Mouse (Mus musculus): ENCODE data around the gene Osbpl8. TPM values are rescaled to one million over a fixed set of nuclear protein-coding genes. Genes with fewer than 3 reads are reported as not detected.
A peak's percentile ranks its signal among the peaks of the same experiment; 100 is the strongest.

Osbpl8 gene
- polyA plus RNA-seq, 1 experiment from 2014 or later = 2.8 TPM

DNA sequence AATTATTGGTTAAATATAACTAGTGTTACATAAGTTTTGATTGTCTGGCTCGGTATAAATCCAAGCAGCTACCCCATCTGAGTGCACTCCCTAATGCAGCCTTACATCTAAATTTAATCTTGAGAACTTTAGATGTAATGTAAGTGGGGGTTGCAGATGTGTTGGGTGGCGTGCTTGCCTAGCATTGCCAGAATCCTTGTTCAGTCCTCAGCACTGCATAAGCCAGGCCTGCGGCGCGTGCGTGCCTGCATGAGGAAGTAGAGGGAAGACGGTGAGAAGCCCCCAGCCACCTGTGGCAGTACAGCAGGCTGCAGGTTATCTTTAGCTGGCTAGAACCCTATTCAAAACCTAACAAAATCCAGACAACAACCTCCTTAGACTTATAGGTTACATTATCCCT, 13.5 kb downstream of the Osbpl8 start:
- H3K27ac ChIP-seq (ENCODE audit: low read depth, low read length) = no peak overlapping the region
- no peak for TF ChIP-seq CTCF (IDR thresholded peaks at IDR 0.05; ENCODE audit: low read depth)
- no peak overlapping the region for H3K9ac ChIP-seq (ENCODE audit: low read depth, low read length)
- H3K4me2 ChIP-seq (replicated peaks; ENCODE audit: low read depth) = no peak overlapping the region
- no peaks in the 10 kb centered on the region for H3K9me3 ChIP-seq (ENCODE audit: control insufficient read depth)
- no peak for ATAC-seq
- H3K4me3 ChIP-seq (ENCODE audit: low read depth, low read length) = no peak overlapping the region
- H3K36me3 ChIP-seq (ENCODE audit: control insufficient read depth, insufficient read depth) = no peaks in the 10 kb centered on the region
- no peaks in the 10 kb centered on the region for H3K27me3 ChIP-seq (replicated peaks; ENCODE audit: control insufficient read depth, insufficient read depth, low read length)
- no peaks in the 10 kb centered on the region for H3K4me1 ChIP-seq (replicated peaks; ENCODE audit: control insufficient read depth, insufficient read depth, low read length)
- 89% methylated on average over 7 of the region's 7 CpGs for WGBS

DNA sequence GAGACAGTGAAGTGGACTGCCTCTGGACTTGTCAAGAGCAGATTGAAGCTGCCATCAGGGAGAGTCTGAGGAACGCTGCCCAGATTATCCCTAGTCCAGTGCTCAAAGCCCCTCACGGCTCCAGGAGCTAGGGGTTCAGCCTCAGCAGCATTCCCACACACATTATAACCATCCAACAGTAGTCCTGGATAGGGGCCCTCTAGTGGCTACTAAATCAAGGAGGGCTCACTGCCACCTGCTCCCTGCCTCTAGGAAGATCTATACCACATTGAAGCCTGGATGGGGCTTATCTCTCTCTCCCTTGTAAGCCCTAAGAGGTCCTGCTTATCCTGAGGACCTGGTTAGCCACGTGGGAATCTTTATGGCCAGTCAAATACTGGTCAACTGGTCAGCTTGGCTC, 16.1 kb downstream of the Osbpl8 start:
- Histone ChIP-seq H3K27ac (ENCODE audit: low read depth, low read length) (no peak overlapping the region), H3K4me3 (ENCODE audit: low read depth, low read length) (no peak overlapping the region), H3K27me3 (replicated peaks; ENCODE audit: control insufficient read depth, insufficient read depth, low read length) (no peaks in the 10 kb centered on the region), H3K4me1 (replicated peaks; ENCODE audit: control insufficient read depth, insufficient read depth, low read length) (no peaks in the 10 kb centered on the region), H3K9me3 (ENCODE audit: control insufficient read depth) (no peaks in the 10 kb centered on the region), H3K9ac (ENCODE audit: low read depth, low read length) (no peak overlapping the region), H3K4me2 (replicated peaks; ENCODE audit: low read depth) (no peak overlapping the region), H3K36me3 (ENCODE audit: control insufficient read depth, insufficient read depth) (no peaks in the 10 kb centered on the region)
- no peak for ATAC-seq
- WGBS = 43% methylated on average over 3 of the region's 3 CpGs
- TF ChIP-seq CTCF (IDR thresholded peaks at IDR 0.05; ENCODE audit: low read depth) = peak; percentile 54; the same call in 1 of the 2 replicates

DNA sequence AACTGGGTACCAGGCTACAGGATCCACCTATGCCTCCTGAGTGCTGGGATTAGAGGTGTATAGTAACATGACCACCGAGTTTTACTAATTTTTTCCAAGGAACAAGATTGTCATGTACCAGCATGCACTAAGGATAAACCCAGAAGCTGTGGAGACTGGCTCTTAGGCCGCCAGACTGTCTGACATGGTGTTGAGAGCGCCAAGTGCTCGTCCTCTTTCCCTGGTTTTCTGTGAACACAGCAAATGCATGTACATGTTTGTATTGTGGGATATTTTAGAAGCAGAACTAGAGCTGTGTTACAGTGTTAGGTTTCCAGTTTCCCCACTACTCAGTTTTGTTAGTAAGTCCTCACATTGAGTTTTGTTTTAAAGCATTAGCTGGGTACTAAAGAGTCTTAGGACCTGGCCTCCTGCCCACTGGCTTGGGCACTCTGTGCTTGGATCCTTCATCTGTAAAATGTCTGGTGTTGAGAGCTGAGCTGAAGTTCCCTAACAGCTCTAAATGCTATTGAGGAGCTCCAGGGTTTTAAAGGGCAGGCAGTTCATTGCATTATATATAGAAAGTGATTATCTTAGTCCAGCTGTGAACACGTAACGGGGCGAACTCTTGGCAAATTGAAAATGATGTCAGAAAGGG, 19.2 kb downstream of the Osbpl8 start:
- H3K27me3 ChIP-seq (replicated peaks; ENCODE audit: control insufficient read depth, insufficient read depth, low read length) = no peaks in the 10 kb centered on the region
- TF ChIP-seq CTCF (IDR thresholded peaks at IDR 0.05; ENCODE audit: low read depth) = no peak
- no peaks in the 10 kb centered on the region for H3K9me3 ChIP-seq (ENCODE audit: control insufficient read depth)
- no peak overlapping the region for H3K9ac ChIP-seq (ENCODE audit: low read depth, low read length)
- H3K36me3 ChIP-seq (ENCODE audit: control insufficient read depth, insufficient read depth) = no peaks in the 10 kb centered on the region
- ATAC-seq = no peak
- H3K27ac ChIP-seq (ENCODE audit: low read depth, low read length) = no peak overlapping the region
- H3K4me2 ChIP-seq (replicated peaks; ENCODE audit: low read depth) = no peak overlapping the region
- no peak overlapping the region for H3K4me3 ChIP-seq (ENCODE audit: low read depth, low read length)
- no peaks in the 10 kb centered on the region for H3K4me1 ChIP-seq (replicated peaks; ENCODE audit: control insufficient read depth, insufficient read depth, low read length)
- 81% methylated on average over 7 of the region's 7 CpGs for WGBS

DNA sequence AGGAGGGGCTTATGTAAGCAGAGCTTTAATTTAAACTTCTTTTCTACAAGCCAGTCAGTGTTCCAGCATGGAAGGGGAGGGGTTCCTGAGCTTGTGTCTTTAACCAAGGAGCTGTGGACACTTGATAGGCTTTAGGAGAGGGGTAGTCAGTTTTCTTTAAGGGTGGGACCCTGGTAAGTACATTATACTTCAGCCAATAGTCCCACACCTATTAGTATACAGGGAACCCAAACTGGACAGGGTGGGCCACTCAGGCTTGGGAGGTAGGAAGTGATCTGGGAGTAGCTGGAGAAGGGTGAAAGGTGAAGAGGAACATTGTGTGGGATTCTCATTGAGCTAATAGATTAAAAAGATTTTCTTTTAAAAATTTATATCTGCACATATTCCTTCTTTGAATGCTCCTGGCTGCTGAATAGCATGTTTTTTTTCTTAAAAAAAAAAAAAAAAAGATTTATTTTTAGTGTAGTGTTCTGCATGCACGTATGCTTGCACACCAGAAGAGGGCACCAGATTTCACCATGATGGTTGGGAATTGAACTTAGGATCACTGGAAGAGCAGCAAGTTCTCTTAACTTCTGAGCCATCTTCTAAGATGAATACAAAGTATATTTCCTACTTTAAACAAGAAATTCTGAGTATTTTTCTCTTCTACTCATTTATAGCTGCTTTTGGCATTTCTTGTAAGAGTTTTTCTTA, 21.2 kb downstream of the Osbpl8 start:
- ATAC-seq = no peak
- WGBS = 80% methylated on average over 1 of the region's 1 CpGs
- H3K27me3 ChIP-seq (replicated peaks; ENCODE audit: control insufficient read depth, insufficient read depth, low read length) = no peaks in the 10 kb centered on the region
- no peak overlapping the region for H3K9ac ChIP-seq (ENCODE audit: low read depth, low read length)
- no peak overlapping the region for H3K27ac ChIP-seq (ENCODE audit: low read depth, low read length)
- H3K4me3 ChIP-seq (ENCODE audit: low read depth, low read length) = no peak overlapping the region
- TF ChIP-seq CTCF (IDR thresholded peaks at IDR 0.05; ENCODE audit: low read depth) = no peak
- no peaks in the 10 kb centered on the region for H3K4me1 ChIP-seq (replicated peaks; ENCODE audit: control insufficient read depth, insufficient read depth, low read length)
- no peaks in the 10 kb centered on the region for H3K36me3 ChIP-seq (ENCODE audit: control insufficient read depth, insufficient read depth)
- no peak overlapping the region for H3K4me2 ChIP-seq (replicated peaks; ENCODE audit: low read depth)
- H3K9me3 ChIP-seq (ENCODE audit: control insufficient read depth) = no peaks in the 10 kb centered on the region

DNA sequence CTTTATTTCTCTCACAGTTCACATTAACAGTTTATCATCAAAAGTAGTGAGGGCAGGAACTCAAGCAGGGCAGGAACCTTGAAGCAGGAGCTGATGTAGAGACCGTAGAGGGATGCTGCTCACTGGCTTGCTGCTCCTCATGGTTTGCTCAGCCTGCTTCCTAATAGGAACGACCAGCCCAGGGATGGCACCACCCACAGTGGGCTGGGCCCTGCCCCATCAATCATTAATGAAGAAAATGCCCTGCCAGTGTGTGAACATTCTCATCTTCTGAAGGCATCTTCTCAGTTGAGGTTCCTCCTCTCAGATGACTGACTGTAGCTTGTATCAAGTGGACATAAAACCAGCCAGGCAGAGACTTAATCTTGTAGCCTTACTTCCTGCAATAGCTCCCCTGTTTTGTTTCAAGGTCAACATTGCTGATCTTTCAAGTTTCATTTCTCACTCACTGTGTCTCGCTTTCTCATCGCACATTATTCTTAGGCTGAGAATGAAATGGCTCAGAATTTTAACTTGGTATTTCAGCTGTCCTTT, 24.5 kb downstream of the Osbpl8 start:
- Histone ChIP-seq H3K27ac (ENCODE audit: low read depth, low read length) (no peak overlapping the region), H3K9ac (ENCODE audit: low read depth, low read length) (no peak overlapping the region), H3K9me3 (ENCODE audit: control insufficient read depth) (no peaks in the 10 kb centered on the region), H3K4me2 (replicated peaks; ENCODE audit: low read depth) (no peak overlapping the region), H3K27me3 (replicated peaks; ENCODE audit: control insufficient read depth, insufficient read depth, low read length) (no peaks in the 10 kb centered on the region), H3K4me1 (replicated peaks; ENCODE audit: control insufficient read depth, insufficient read depth, low read length) (no peaks in the 10 kb centered on the region), H3K4me3 (ENCODE audit: low read depth, low read length) (no peak overlapping the region), H3K36me3 (ENCODE audit: control insufficient read depth, insufficient read depth) (no peaks in the 10 kb centered on the region)
- WGBS = 62% methylated on average over 4 of the region's 4 CpGs
- ATAC-seq = no peak; the same call in 1 of the 2 replicates
- TF ChIP-seq CTCF (IDR thresholded peaks at IDR 0.05; ENCODE audit: low read depth) = no peak

DNA sequence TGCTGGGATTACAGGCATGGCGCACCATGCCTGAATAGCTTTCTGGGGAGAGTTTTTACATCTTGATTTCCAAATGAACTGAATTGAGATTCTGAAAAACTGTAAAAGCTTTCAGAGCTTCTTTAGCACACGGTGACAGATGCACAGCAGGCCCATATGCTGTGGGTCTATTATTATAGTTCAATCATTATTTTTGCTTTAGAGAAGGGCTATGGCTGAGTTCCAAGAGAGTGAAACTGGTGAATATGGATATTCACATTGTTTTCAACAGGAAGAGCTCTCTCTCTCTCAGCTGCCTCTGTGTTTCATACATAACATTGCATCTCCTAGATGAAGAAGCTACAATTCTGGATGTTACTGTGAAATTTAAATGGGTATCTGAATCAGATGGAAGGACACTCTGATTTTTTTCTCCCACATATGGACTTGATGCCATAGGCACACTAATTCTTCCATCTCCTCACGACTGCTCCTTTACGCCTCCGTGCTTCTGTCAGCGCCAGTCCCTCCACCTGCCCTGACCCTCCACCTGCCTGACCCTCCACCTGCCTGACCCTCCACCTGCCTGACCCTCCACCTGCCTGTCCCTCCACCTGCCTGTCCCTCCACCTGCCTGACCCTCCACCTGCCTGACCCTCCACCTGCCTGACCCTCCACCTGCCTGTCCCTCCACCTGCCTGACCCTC, 25.7 kb downstream of the Osbpl8 start:
- no peaks in the 10 kb centered on the region for H3K4me1 ChIP-seq (replicated peaks; ENCODE audit: control insufficient read depth, insufficient read depth, low read length)
- H3K27ac ChIP-seq (ENCODE audit: low read depth, low read length) = no peak overlapping the region
- no peak for TF ChIP-seq CTCF (IDR thresholded peaks at IDR 0.05; ENCODE audit: low read depth)
- no peak overlapping the region for H3K9ac ChIP-seq (ENCODE audit: low read depth, low read length)
- no peaks in the 10 kb centered on the region for H3K9me3 ChIP-seq (ENCODE audit: control insufficient read depth)
- H3K4me3 ChIP-seq (ENCODE audit: low read depth, low read length) = no peak overlapping the region
- no peak overlapping the region for H3K4me2 ChIP-seq (replicated peaks; ENCODE audit: low read depth)
- no peaks in the 10 kb centered on the region for H3K27me3 ChIP-seq (replicated peaks; ENCODE audit: control insufficient read depth, insufficient read depth, low read length)
- no peaks in the 10 kb centered on the region for H3K36me3 ChIP-seq (ENCODE audit: control insufficient read depth, insufficient read depth)
- 89% methylated on average over 6 of the region's 6 CpGs for WGBS
- no peak for ATAC-seq
